Mouse (Mus musculus) retina, postnatal 7 days (tissue): Measurements from ENCODE around the gene Pcnx4.
"Not testable (repeated sequence)": the region's sequence is repeated elsewhere in the genome, so short reads cannot be mapped to it uniquely, and the experiment has no call there.

Source experiments
- DNase-seq: peaks from one replicate; pipeline ENCODE4 v3.0.0-alpha.2; 2012; ENCODE audit warnings: low read depth, low spot score

Gene Pcnx4

DNA sequence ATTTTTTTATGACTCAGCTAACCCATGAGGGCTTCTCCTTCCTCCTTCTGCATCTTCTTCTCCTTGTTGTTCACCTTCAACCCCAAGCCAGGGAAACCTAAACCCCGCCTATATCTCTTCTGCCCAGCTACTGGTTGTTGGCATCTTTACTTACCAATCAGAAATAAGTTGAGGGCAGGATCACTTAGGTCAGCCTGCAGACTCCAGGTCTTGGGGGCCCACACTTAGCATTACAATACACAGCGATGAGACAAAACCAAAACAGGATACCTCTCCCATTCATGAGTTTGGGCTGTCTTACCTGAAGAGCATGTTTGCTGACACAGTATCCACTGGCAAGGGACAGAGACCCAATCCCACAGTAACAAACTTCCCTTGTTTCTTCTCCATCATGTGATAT, 57.8 kb downstream of the Pcnx4 start:
- no peak for DNase-seq

DNA sequence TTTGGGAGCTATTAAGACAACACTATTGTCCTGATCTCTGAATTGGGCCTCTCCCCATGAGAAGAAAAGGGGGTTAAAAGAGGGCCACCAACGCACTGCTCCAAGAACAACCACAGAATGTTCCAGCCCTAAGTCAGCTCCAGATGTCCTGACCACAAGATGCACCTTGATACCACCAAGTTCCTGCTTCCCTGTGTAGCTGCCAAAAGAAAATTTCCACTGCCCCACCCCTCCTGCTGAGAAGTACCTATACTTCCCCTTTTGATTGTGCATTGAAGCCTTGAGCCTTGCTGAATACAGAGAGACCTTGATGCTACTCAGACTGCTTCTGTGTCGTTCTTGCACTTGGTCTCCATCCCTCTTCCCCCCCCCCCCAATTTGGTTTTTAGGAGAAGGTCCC, 62.5 kb downstream of the Pcnx4 start:
- DNase-seq, result not testable (repeated sequence)

DNA sequence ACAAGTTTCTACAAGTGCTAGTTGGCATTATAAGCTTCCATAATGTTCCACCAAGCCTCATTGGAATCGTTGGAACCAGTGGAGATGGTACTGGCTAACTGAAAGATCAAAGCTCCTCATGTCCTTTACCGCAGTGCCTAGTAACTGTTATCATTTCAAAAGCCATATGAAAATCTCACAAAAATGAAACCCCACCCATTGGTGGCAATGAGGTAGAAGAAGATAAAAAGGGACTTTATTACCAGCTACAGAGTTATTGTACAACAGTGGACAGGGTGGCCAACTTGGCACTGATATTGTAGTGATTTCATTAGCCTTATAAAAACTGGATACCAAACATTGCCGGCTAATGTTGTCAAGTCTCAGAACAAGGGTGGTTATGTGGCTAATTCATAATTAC, 75.9 kb downstream of the Pcnx4 start:
- no peak for DNase-seq

DNA sequence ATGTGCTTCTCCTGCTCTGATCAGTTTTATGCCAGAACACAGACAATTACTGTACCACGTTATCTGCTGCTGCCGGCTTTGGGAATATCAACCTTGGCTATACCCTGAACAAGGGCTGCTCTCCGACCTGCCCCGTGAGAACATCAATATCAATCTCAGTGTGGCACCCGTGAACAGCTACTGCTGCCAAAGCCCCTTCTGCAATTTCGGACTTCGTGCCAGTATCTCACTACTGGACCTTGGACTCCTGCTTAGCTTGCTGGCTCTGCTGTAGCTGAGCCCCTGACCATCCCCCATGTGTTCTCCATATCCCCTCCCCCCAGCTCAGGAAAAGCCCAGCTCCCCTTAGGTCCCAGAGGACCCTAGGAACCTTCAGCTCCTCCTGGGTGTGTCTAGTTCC, 84.7 kb downstream of the Pcnx4 start:
- DNase-seq, result no peak

DNA sequence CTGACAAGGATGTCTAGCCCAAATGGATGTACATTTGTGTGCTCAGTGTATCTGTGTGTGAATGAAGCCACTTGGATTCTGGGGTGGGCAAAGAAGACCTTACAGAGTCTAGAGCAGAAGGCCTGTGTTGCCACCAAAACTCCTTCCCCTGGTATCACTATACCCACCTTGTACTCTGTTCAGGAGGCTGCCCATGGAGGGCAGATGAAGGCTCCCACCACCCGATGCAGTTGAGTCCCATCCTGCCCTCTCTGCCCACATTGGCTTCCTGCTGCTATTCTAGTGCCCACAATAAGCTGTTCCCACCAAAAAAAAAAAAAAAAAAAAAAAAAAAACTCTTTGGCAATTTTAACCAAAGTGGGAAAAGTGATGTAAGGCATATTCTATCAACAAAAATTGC, 85.3 kb downstream of the Pcnx4 start:
- no peak for DNase-seq

DNA sequence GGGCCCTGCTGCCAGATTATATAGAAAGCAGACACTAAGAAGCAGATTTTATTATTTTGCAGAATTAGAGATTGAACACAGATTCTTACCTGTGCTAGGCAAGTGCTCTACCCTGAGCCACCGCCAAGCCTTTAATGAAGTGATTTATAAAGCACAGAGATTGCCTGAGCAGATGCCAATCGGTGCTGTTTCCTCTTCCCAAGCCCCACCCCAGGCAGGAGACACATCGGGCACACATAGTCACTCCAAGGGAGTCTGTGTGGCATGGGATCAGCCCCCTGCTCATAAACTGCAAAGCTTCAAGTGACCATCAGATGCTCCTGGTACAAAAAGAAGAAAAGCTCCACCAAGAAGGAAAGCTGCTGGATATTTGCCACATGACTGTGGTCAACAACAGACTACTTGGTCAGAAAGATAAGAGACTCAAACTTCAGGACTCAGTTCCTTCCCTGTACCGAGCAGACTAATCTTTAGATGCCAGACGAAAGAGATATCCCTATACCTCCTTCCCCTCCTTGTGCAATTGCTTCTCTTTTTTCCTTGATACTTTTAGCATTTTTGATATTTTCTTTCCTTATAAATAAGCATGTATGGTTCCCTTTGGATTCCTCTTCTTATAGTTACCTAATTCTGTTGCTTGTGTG, 86.8 kb downstream of the Pcnx4 start:
- no peak for DNase-seq

DNA sequence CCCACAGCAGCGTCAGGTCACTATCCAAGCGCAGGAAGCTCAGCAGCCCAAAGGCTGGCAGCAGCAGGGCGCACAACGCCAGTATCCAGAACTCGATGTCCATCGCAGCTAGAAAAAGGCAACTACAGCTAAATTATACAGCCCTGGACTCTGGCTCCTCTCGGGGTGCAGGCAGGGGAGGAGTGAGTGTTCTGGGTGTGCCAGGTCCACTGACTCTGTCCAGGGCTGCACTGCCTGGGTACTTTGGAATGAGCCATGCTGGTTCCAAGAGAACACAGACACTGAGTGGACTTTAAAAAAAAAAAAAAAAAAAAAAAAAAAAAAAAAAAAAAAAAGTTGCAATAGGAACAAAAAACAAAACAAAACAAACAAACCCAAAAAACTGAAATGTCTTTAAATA, 92.6 kb downstream of the Pcnx4 start:
- DNase-seq, result no peak
